Mouse (Mus musculus): ENCODE data around the gene Rorc.
A peak's percentile ranks its signal among the peaks of the same experiment; 100 is the strongest.

Gene Rorc

GRCm38 (mm10) chr3:94375861-94376260 is 3.3 kb downstream of the Rorc start:
- no peak for DNase-seq (ENCODE audit: low spot score in 2 of 2)

DNA sequence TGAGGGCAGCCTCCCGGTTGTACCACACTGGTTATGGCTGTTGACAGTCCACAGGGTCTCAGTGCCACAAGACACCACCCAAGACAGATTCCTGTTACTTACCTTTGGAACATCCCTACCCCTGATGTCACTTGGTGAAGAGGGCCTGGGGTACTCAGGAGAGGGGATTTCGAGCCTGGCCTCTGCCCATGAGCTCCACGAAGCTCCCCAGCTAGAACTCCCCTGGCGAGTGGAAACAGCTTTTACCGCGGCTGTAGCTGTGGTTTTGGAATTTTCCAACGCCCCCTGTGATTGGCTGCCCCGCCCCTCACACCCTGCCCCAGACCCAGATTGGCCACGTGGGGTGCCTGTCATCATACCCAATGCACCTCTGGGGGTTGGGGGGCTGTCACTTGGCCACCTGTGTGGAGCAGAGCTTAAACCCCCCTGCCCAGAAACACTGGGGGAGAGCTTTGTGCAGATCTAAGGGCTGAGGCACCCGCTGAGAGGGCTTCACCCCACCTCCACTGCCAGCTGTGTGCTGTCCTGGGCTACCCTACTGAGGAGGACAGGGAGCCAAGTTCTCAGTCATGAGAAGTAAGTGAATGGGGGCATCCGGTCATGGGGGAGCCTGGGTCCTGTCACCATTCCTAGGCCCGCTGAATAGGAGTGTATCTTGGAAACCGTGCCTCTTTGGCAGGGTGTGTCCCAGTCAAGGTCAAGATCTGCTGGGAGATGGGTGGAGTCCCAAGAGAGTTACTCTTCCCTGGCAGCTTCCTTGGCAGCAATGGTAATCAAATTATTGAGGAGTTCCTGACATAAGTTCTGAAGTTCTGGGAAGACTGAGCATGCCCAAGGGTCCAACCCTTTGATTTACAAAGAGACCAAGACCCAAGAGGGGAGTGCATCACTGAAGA is 4.7 kb downstream of the Rorc start:
- DNase-seq (ENCODE audit: low spot score in 2 of 2), result no peak

- DNase-seq (ENCODE audit: low spot score in 2 of 2), result no peak
Measured at GRCm38 (mm10) chr3:94379831-94380510, 7.4 kb downstream of the Rorc start.

GRCm38 (mm10) chr3:94382308-94382707 is 9.7 kb downstream of the Rorc start:
- DNase-seq (ENCODE audit: low spot score in 2 of 2), result no peak

GRCm38 (mm10) chr3:94383476-94383875 is 10.9 kb downstream of the Rorc start:
- no peak for DNase-seq (ENCODE audit: low spot score in 2 of 2)

DNA sequence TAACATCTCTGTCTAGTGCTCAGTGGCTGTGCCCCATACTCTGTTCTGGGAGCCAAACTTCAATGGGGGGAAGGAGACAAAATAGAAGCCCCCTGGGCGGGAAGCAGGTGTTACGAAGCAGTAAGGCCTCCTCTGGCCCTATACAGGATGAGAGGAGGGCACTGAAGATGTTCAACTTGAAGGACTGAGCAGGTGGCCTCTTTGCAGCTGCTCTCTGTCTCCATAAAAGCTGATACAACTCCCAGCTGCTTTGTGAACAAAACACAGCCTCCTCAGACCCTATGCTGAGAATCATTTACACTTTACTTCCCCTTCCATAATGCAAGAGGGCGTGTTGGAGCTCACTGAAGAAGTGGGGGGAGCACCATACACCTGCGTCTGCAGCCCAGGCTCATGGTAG is 14.1 kb downstream of the Rorc start:
- no peak for DNase-seq (ENCODE audit: low spot score in 2 of 2)

GRCm38 (mm10) chr3:94387391-94387790 is 14.8 kb downstream of the Rorc start:
- no peak for DNase-seq (ENCODE audit: low spot score in 2 of 2)

DNA sequence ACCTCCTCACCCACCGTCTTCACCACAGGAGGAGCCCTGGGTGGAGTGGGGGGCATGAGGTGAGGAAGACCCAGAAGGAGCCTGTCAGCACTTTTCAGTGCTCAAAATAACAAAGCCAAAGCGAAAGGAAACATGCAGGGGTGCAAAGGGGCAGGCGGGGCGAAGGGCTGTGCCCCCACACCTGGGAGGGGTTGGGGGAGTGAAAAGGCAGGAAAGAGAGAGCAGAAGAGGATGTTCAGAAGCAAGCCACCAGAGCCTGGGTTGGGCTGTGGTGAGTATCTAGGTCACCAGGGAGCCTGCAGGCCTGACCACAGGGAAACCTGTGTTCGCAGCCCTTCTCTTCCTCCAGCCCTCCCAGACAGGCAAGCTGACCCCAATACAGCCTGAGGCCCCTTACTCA is 15.5 kb downstream of the Rorc start:
- no peak for DNase-seq (ENCODE audit: low spot score in 2 of 2)

DNA sequence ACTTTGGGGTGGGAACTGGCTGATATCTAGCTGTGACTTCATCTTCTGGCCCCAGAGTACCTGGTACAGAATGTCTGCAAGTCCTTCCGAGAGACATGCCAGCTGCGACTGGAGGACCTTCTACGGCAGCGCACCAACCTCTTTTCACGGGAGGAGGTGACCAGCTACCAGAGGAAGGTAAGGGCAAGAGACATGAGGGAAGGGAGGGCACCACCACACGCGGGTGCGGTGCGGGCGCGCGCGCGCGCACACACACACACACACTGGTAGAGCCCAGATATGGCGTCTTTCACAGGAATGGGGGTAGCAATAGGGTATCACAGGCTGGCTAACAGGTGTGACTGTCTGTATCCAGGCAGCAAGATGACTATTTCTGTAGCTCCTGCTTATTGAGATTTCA is 16.8 kb downstream of the Rorc start:
- no peak for DNase-seq (ENCODE audit: low spot score in 2 of 2)

DNA sequence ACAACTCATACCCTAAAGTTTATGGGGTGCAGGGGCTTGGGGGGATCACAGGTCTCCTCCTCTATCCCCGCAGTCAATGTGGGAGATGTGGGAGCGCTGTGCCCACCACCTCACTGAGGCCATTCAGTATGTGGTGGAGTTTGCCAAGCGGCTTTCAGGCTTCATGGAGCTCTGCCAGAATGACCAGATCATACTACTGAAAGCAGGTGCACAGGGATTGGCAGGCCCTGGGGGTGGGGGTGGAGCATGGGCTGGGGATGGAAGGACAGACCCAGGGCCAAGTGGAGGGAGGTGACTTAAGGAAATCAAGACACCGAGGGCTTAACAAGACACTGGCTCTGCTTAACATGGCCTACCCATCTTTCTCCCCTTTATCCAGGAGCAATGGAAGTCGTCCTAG is 18.4 kb downstream of the Rorc start:
- DNase-seq (ENCODE audit: low spot score in 2 of 2), result no peak

DNA sequence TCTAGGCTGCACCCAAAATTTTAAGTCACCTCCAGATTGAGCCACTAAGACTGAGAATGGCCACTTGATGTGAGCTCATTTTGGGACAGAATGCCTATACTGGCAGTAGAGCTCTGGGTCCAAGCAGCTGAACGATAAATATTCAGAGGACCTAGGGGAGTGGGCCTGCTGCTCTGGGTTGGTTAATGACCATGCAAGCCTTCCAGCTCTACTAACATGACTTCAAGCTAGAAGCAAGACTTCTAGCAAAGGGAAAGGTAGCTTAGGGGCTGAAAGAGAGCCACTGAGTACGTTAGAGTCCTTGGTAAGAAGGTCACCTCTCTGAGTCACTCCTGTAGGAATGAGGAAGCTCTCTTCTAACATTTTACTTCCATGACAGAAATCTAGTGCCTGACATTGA is 19.5 kb downstream of the Rorc start:
- no peak for DNase-seq (ENCODE audit: low spot score in 2 of 2)

GRCm38 (mm10) chr3:94393049-94393448 is 20.5 kb downstream of the Rorc start:
- no peak for DNase-seq (ENCODE audit: low spot score in 2 of 2)

- no peak for DNase-seq (ENCODE audit: low spot score in 2 of 2)
Measured at GRCm38 (mm10) chr3:94396336-94396735, 23.7 kb downstream of the Rorc start.

- no peak for DNase-seq (ENCODE audit: low spot score in 2 of 2)
Measured at GRCm38 (mm10) chr3:94396851-94397250, 24.3 kb downstream of the Rorc start.

- no peak for DNase-seq (ENCODE audit: low spot score in 2 of 2)
Measured at GRCm38 (mm10) chr3:94398217-94398616, 25.6 kb downstream of the Rorc start, which contains the start of gene Lingo4. Gene Lingo4, plus strand, starts transcription at chr3:94398517.

DNA sequence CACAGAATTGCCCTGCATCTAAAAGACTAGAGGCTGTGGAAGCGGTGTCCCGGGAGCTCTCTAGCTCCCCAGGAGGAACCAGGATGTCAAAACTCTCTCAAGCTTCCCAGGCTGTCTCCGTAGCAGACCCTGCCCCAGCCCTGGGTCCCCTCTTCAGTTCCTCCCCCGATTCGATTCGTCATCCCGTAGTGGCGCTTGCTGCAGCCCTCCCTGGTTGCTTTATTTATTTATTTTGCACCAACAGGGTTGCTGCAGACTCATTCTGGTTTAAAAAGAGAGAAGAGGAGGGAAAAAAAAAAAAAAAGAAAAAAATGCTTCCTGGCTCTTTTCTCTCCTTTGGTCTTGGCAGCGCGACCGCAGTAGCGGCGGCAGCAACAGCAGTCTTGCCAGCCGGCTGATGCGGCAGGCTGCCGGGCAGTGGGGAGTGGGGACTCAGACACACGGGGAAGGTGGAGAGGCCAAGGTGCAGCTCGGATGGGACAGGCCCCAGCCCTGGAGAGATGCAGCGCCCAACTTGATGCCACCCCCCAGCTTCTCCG is 26.4 kb downstream of the Rorc start:
- DNase-seq (ENCODE audit: low spot score in 2 of 2), result peak; percentile 62 to 64

- DNase-seq (ENCODE audit: low spot score in 2 of 2), result no peak
Measured at GRCm38 (mm10) chr3:94399663-94400310, 27.2 kb downstream of the Rorc start.

GRCm38 (mm10) chr3:94402451-94402850 is 29.9 kb downstream of the Rorc start:
- no peak for DNase-seq (ENCODE audit: low spot score in 2 of 2)

DNA sequence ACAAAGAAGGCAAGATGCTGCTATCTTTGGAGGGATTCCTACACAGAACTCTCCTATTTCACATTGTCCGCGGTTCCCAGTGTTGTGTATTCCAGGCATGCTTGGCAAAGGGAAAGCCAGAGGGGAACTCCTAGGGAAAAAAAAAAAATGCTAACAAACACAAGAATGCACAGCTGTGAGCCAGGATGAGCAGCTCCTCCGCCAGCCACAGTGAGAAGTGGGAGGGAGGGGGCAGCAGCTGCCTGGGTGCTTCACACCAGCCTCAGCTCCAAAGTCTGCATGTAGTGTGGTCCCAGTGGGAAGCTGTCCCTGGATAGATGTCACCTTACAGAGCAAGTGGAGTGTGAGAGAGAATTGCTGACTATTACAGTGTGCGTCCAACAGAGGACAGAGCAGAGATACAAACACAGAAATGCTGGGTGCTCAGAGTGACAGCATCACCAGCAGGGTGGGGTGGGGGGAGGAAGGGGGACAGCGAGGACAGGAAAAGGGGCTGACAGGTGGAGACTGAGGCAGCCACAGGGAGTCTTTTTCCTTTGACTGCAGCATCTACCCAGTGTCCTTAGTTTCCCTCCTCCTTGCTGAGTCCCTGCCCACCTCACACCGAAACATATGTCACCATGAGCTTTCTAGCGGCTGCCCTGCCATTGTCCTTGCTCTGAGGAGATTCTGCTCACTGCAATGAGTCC is 31.9 kb downstream of the Rorc start:
- peak; percentile 58 to 69 for DNase-seq (ENCODE audit: low spot score in 2 of 2)

DNA sequence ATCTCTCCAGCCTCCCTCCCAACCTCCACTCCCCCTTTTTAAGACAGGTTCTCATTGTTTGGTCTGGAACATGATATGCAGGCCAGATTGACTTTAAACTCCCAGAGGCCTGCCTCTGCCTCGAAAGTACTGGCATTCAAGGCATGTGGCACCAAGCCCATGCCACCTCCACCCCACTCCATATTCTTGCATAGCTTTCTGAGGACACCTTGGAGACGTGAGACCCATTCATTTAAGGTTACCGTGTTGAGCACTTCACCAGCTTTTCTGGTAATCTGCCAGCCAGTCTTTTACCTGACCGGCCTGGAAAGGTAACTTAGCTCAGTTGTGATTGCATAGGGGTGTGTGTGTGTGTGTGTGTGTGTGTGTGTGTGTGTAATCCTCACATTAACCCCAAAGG is 33.0 kb downstream of the Rorc start:
- DNase-seq (ENCODE audit: low spot score in 2 of 2), result no peak

GRCm38 (mm10) chr3:94412530-94412929 is 39.9 kb downstream of the Rorc start:
- no peak for DNase-seq (ENCODE audit: low spot score in 2 of 2)
